Mouse (Mus musculus) midbrain, embryonic 16.5 days (tissue): ENCODE results near the gene Cnih4. TPM values are rescaled to one million over a fixed set of nuclear protein-coding genes. Genes with fewer than 3 reads are reported as not detected.

Source experiments
- ATAC-seq: fragments of 200-750 bp; cut with Nextera tagmentation; 2 replicates; pipeline ENCODE4 v1.8.0; 2017; ENCODE audit warnings: moderate TSS enrichment
- H3K27ac ChIP-seq: fragments of 300-500 bp; sonication (generic); 2 replicates; pipeline ENCODE4 v1.5.1; 2014; ENCODE audit warnings: mild to moderate bottlenecking, low read length, mixed read lengths
- H3K27me3 ChIP-seq: fragments of 300-500 bp; sonication (generic); 2 replicates; pipeline ENCODE4 v1.6.1; 2014; ENCODE audit warnings: low read depth, low read length, mixed read lengths; ENCODE audit not compliant: control insufficient read depth, insufficient read depth
- H3K36me3 ChIP-seq: fragments of 300-500 bp; sonication (generic); 2 replicates; pipeline ENCODE4 v1.6.1; 2014; ENCODE audit warnings: mild to moderate bottlenecking, low read length, moderate library complexity, mixed read lengths; ENCODE audit not compliant: control insufficient read depth, insufficient read depth
- H3K4me1 ChIP-seq: fragments of 300-500 bp; sonication (generic); 2 replicates; pipeline ENCODE4 v1.6.1; 2014; ENCODE audit warnings: mild to moderate bottlenecking, low read length, mixed read lengths; ENCODE audit not compliant: control insufficient read depth, insufficient read depth
- H3K4me2 ChIP-seq: fragments of 300-500 bp; sonication (generic); 2 replicates; pipeline ENCODE4 v1.6.1; 2014; ENCODE audit warnings: mild to moderate bottlenecking, low read length, mixed read lengths
- H3K4me3 ChIP-seq: fragments of 300-500 bp; sonication (generic); 2 replicates; pipeline ENCODE4 v1.5.1; 2014; ENCODE audit warnings: low read depth, mild to moderate bottlenecking, low read length, moderate library complexity, mixed read lengths
- H3K9ac ChIP-seq: fragments of 300-500 bp; sonication (generic); 2 replicates; pipeline ENCODE4 v1.6.1; 2014; ENCODE audit warnings: low read depth, low read length, mixed read lengths
- H3K9me3 ChIP-seq: fragments of 300-500 bp; sonication (generic); replicated peaks from 2 replicates; pipeline ENCODE4 v1.6.1; 2014; ENCODE audit warnings: mild to moderate bottlenecking, low read length, mixed read lengths; ENCODE audit not compliant: control insufficient read depth, poor library complexity, severe bottlenecking
- WGBS: fragments of 180-500 bp; shearing (Covaris S2); extraction: QIAGEN DNeasy Blood & Tissue Kit; methylation state at CpG from one replicate; pipeline ENCODE4 v1.1.7; 2014; 5-methylcytosine and 5-hydroxymethylcytosine counted together
- polyA plus RNA-seq: library from polyadenylated mRNA; unstranded; fragments of >200 nt; fragmentation: Nextera tagmentation; extraction: Ambion mirVana; gene quantifications from 2 replicates; pipeline ENCODE4 v1.2.1, GENCODE M21; 2015

Cnih4 gene
- polyA plus RNA-seq, 1 experiment from 2014 or later, result 42.2 TPM

DNA sequence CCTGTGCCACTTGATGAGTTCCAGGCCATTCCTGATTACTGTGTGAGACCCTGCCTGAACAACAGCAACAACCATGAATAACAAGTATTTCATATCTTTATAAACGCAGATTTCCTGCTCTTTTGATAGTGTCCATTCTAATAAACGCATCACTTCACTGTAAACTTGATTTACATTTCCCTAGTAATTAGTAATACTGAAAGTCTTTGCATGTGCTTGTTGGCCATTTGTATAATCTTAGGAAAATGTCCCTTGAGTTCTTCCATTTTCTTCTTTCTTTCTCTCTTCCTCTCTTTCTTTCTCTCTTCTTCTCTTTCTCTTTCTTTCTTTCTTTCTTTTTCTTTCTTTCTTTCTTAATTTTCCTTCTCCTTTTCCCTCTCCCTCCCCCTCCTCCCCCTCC is 1.7 kb downstream of the Cnih4 start:
- Histone ChIP-seq H3K27ac (no peak overlapping the region), H3K4me2 (no peak overlapping the region), H3K9ac (no peak overlapping the region), H3K9me3 (no peaks in the 10 kb centered on the region), H3K4me3 (no peak overlapping the region), H3K36me3 (no peaks in the 10 kb centered on the region), H3K4me1 (peaks cover 22% of the 10 kb centered on the region), H3K27me3 (no peaks in the 10 kb centered on the region)
- WGBS, result 93% methylated on average over 2 of the region's 2 CpGs
- ATAC-seq, result no peak

DNA sequence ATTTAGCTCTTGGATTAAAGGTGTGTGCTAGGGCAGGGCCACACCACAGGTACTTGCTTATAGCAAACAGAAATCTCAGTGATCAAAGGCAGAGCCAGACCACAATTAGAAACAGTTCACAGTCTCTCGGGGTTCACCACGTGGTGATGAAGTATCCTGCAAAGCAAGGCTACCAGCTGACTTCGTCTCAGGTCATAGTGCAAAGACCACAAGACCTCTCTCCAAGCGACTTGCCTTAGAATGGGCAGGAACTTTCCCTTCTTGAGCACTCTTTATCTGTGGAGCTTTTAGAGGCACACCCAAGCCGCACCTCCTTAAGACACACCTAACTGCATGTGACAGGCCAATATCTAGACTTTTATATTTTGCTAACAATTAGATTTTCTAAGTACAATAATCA is 4.0 kb downstream of the Cnih4 start:
- ATAC-seq, result no peak
- Histone ChIP-seq H3K4me3 (no peak overlapping the region), H3K27ac (no peak overlapping the region), H3K36me3 (no peaks in the 10 kb centered on the region), H3K9ac (no peak overlapping the region), H3K4me2 (no peak overlapping the region), H3K27me3 (no peaks in the 10 kb centered on the region), H3K9me3 (no peaks in the 10 kb centered on the region), H3K4me1 (peaks cover 24% of the 10 kb centered on the region)
- WGBS, result 76% methylated on average over 5 of the region's 5 CpGs

DNA sequence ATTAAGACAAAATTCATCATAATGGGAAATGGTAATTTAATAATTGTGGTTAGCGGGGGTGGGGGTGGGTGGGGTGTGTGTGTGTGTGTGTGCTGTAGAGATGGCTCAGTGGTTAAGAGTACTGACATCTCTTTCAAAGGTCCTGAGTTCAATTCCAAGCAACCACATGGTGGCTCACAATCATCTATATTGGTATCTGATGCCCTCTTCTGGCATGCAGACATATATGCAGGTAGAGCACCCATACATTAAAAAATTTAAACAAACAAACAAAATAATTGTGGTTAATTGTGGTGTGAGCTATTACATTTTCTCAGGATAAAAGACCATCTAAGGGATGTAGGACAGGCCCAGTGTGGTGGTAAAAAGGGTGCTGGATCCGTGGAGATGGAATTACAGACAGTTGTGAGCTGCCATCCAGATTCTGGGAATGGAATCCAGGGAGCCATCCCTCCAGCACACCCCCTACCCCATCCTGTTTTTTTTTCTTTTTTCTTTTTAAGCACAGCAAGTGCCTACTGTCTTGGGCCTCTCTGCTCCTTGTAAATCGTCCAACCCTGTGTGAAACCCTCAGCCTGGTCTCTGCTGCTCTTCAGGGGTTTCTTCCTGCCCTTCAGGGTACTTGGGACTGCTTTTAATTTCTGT is 5.0 kb downstream of the Cnih4 start:
- Histone ChIP-seq H3K27ac (no peak overlapping the region), H3K9ac (no peak overlapping the region), H3K27me3 (no peaks in the 10 kb centered on the region), H3K36me3 (0 out of 2 replicates have a peak, but pooled peaks cover 2% of the 10 kb centered on the region), H3K9me3 (no peaks in the 10 kb centered on the region), H3K4me1 (peaks cover 24% of the 10 kb centered on the region), H3K4me3 (no peak overlapping the region), H3K4me2 (no peak overlapping the region)
- 80% methylated on average over 3 of the region's 3 CpGs for WGBS
- ATAC-seq, result no peak

DNA sequence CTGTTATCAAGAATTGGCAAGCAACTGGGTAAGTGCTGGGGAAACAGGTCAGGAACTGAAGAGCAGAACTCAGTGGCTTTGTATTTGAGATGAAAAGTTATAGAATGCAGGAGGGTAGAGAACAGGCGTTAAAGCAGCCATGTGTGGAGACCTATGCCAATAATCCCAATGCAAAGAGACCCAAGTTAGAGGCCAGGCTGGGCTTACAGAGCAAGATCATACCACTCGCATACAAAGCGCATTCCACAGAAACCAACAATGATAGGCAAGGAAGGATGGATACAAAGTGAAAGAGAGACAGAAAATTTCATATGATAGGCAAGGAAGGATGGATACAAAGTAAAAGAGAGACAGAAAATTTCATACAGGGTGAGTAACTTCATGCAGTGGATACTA is 5.9 kb downstream of the Cnih4 start:
- Histone ChIP-seq H3K27ac (no peak overlapping the region), H3K9ac (no peak overlapping the region), H3K4me1 (peaks cover 16% of the 10 kb centered on the region), H3K27me3 (no peaks in the 10 kb centered on the region), H3K4me3 (peak overlapping the region; percentile 92), H3K36me3 (peaks cover 5% of the 10 kb centered on the region; the same call in 1 of the 2 replicates), H3K4me2 (no peak overlapping the region), H3K9me3 (no peaks in the 10 kb centered on the region)
- WGBS, result 63% methylated on average over 3 of the region's 3 CpGs
- peak; percentile 53 for ATAC-seq

DNA sequence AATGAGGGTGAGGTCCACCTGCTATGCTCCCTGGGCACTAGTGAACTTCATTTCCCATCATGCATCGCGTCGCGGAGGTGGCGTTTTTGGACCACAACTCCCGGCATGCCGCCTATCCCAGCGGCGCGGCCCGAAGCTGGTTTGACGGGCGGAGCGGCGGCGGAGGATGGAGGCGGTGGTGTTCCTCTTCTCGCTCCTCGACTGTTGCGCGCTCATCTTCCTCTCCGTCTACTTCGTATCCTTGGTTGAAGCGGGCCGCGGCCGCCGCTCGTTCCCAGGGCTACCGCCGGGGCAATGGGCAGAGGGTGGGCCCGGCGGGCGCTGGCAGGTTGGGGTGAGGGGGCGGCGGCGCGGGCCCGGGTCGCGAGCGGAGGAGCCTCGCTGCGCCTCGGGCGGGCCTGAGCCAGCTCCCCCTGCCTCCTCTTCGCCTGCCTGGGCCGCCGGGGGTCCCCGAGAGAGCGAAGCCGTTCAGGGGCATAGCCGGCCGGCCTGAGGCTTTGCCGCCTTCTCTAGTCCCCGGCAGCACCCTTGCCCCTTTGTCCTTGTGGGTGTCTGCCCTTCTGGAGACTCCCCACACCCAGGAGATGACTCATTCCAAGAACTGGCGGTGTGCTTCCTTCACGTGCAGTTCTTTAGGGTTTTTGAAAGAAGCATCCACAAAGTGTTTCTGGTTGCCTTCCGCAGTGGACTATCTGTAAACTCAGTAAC is 6.5 kb downstream of the Cnih4 start:
- Histone ChIP-seq H3K4me3 (peak overlapping the region; percentile 92), H3K9me3 (no peaks in the 10 kb centered on the region), H3K27me3 (no peaks in the 10 kb centered on the region), H3K4me2 (peak overlapping the region; percentile 72), H3K27ac (peak overlapping the region; percentile 86), H3K9ac (peak overlapping the region; percentile 96), H3K36me3 (peaks cover 8% of the 10 kb centered on the region), H3K4me1 (peaks cover 16% of the 10 kb centered on the region)
- peak; percentile 90 for ATAC-seq
- under 1% methylated on average over 51 of the region's 59 CpGs for WGBS

DNA sequence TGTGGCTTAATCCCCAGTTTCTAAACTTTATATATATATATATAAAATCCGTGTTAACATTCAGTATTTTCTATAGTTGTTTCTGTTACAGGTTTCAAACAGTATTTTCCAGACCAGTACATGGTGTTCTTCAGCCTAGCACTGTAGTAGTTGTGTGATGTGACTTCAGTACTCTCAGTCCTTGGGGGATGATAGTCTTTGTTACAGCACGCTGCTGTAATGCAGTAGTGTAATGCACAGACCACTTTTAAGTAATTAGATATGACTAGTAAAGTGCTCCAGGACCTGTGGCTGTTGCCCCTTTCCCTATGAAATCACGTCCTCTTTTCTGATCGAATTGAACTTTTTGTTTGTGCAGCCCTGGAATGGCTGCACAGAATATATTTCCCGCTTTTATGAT is 7.0 kb downstream of the Cnih4 start:
- H3K4me3 ChIP-seq, result peak overlapping the region; percentile 92
- ATAC-seq, result no peak
- H3K27me3 ChIP-seq, result no peaks in the 10 kb centered on the region
- H3K4me2 ChIP-seq, result peak overlapping the region; percentile 72
- no peaks in the 10 kb centered on the region for H3K9me3 ChIP-seq
- peaks cover 16% of the 10 kb centered on the region for H3K4me1 ChIP-seq
- peak overlapping the region; percentile 86 for H3K27ac ChIP-seq
- 36% methylated on average over 5 of the region's 5 CpGs for WGBS
- H3K36me3 ChIP-seq, result peaks cover 8% of the 10 kb centered on the region
- peak overlapping the region; percentile 96 for H3K9ac ChIP-seq

DNA sequence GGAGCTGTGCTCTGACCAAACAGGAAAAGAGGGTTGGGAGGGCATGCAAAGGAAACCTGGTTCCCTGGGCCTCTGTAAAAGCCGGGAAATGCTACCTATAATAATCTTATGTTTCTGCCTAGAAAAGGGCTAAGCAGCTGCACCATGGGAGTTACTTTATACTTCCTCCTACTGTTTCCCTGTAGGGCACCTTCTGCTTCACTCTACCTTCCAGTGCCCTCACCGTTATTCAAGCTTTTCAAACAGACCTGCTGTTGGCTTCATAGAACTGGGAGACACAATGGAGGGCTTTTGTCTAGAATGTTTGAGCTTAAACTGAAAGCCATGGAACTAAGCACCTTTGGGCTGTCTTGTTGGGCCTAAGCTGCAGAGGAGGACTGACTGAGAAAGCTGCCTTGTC is 23.3 kb downstream of the Cnih4 start:
- 80% methylated on average over 2 of the region's 2 CpGs for WGBS
- Histone ChIP-seq H3K27me3 (no peaks in the 10 kb centered on the region), H3K9me3 (no peaks in the 10 kb centered on the region), H3K4me2 (no peak overlapping the region), H3K27ac (no peak overlapping the region), H3K36me3 (peaks cover 29% of the 10 kb centered on the region), H3K4me3 (no peak overlapping the region), H3K4me1 (no peaks in the 10 kb centered on the region), H3K9ac (no peak overlapping the region)
- ATAC-seq, result no peak

DNA sequence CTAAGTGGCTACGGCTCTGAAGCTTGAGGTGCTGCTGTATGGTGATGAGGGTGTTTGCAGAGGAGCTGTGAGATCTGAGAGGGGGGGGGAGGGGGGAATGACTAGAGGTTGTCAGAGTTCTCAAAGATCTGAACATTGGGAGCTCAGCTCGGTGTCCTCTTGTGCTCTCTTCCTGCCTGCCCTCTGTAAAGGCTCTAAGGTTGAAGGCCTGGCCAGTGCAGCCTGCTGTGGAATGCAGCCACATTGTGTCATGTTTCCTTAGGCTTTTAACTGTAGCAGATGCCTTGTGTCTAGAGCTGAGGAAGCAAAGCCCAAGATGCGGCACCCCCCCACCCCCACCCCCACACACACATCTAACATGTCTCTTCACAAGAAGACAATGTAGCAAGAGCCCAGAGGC is 23.9 kb downstream of the Cnih4 start:
- H3K4me1 ChIP-seq, result no peaks in the 10 kb centered on the region
- H3K27me3 ChIP-seq, result no peaks in the 10 kb centered on the region
- no peak overlapping the region for H3K4me3 ChIP-seq
- WGBS, result 87% methylated on average over 3 of the region's 3 CpGs
- no peak for ATAC-seq
- H3K4me2 ChIP-seq, result no peak overlapping the region
- no peaks in the 10 kb centered on the region for H3K9me3 ChIP-seq
- H3K36me3 ChIP-seq, result peaks cover 24% of the 10 kb centered on the region
- H3K9ac ChIP-seq, result no peak overlapping the region
- H3K27ac ChIP-seq, result no peak overlapping the region

DNA sequence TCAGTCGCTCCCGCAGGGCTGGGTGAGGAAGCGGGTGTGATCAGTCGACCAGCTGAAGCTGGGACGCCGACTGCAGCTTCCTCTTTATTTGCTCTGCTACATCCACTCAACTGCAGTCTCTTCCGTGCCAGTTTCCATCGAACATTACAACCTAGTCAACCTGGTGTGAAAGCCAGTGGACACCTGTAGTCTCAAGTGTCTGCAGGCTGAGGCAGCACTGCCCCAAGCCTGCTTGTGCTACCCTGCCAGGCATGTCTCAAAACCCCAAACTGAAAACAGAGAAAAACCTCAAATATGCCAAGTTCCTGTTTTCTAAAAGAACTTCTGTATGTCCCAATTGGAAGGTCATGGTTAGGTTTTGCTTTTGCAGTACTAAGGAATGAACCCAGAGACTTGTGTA is 25.7 kb downstream of the Cnih4 start:
- no peak for ATAC-seq
- Histone ChIP-seq H3K27me3 (no peaks in the 10 kb centered on the region), H3K4me3 (no peak overlapping the region), H3K9me3 (no peaks in the 10 kb centered on the region), H3K4me2 (no peak overlapping the region), H3K4me1 (no peaks in the 10 kb centered on the region), H3K36me3 (peaks cover 15% of the 10 kb centered on the region), H3K9ac (no peak overlapping the region), H3K27ac (no peak overlapping the region)
- WGBS, result 86% methylated on average over 8 of the region's 8 CpGs
